In the genomic region with DNA sequence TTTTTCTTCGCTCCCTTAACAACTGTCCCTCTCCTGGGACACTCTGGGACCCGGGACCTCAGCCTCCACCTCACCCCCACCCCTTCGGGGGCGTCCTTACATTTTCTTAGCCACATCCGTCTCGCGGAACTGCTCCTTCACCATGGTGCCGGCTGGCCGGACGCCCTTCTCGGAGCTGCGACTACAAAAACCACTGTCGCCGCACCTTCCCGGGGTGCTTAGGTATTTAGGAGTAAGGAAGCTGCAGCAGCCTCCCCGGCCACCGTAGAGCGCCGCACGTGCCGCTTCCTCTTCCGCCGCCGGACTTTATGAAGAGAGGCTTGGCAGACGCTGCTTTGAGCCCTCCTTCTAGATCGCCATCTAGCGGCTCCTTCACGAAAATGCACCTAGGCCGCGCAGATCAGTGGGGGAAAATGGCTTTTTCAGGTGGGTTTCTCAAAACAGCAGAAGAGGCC, we compare ENCODE assay signal across 7 mouse cellular contexts. TPM values are rescaled to one million over a fixed set of nuclear protein-coding genes. Genes with fewer than 3 reads are reported as not detected.
DNase-seq lines count a peak whose midpoint lies in the region; ATAC-seq and TF ChIP-seq lines count a peak whose summit lies in the region.

A gene (minus strand): TSS at position 286 of the 455 bp plus-strand sequence.
A gene (plus strand): TSS at position 353 of the 455 bp plus-strand sequence.

- peak within 1 kb of the TSS; percentile 88 for H3K4me3 ChIP-seq in intestine, postnatal 0 days (ENCODE audit: low read depth, low read length)
- peak within 1 kb of the TSS; percentile 91 for H3K4me3 ChIP-seq in midbrain, embryonic 12.5 days
- peak within 1 kb of the TSS; percentile 97 for H3K4me3 ChIP-seq in small intestine, adult 2 months (ENCODE audit: low read depth, low read length)

- ATAC-seq in intestine, postnatal 0 days, result peak; percentile 75
- peak; percentile 47 for ATAC-seq in midbrain, embryonic 12.5 days (ENCODE audit: low FRiP score, low read depth)

- peak within 1 kb of the TSS; percentile 83 for H3K9ac ChIP-seq in intestine, postnatal 0 days (ENCODE audit: low read depth, low read length)
- peak within 1 kb of the TSS; percentile 80 for H3K9ac ChIP-seq in midbrain, embryonic 12.5 days (replicated peaks)

- H3K4me1 ChIP-seq in intestine, postnatal 0 days (replicated peaks; ENCODE audit: control insufficient read depth, insufficient read depth, low read length), result no peaks in the 10 kb centered on the region
- peaks cover 18% of the 10 kb centered on the region for H3K4me1 ChIP-seq in midbrain, embryonic 12.5 days
- H3K4me1 ChIP-seq in small intestine, adult 2 months (ENCODE audit: control insufficient read depth, insufficient read depth, insufficient read length, low read length), result peaks cover 13% of the 10 kb centered on the region; the same call in 1 of the 2 replicates

- peak within 1 kb of the TSS; percentile 80 for H3K4me2 ChIP-seq in intestine, postnatal 0 days (replicated peaks; ENCODE audit: low read depth)
- peak within 1 kb of the TSS; percentile 83 for H3K4me2 ChIP-seq in midbrain, embryonic 12.5 days (replicated peaks)

- TF ChIP-seq CTCF in intestine, postnatal 0 days (IDR thresholded peaks at IDR 0.05; ENCODE audit: low read depth), result peak; percentile 96
- peak; percentile 75; the same call in 1 of the 2 replicates for TF ChIP-seq CTCF in small intestine, adult 2 months (IDR thresholded peaks at IDR 0.05; ENCODE audit: extremely low read depth, insufficient read length, insufficient replicate concordance, low read depth, low read length)

- peak within 1 kb of the TSS; percentile 84 for H3K27ac ChIP-seq in intestine, postnatal 0 days (ENCODE audit: low read depth, low read length)
- no peak within 1 kb of the TSS for H3K27ac ChIP-seq in midbrain, embryonic 12.5 days (replicated peaks)
- peak within 1 kb of the TSS; percentile 25; the same call in 1 of the 2 replicates for H3K27ac ChIP-seq in small intestine, adult 2 months (ENCODE audit: insufficient read depth, low read depth, low read length)

- no peaks in the 10 kb centered on the region for H3K9me3 ChIP-seq in intestine, postnatal 0 days (ENCODE audit: control insufficient read depth)
- no peaks in the 10 kb centered on the region for H3K9me3 ChIP-seq in midbrain, embryonic 12.5 days

- intact Hi-C loops in left cerebral cortex, postnatal 4 days (cut with DNase I), result no loop called here

- peaks cover 23% of the 10 kb centered on the region for H3K36me3 ChIP-seq in intestine, postnatal 0 days (ENCODE audit: control insufficient read depth, insufficient read depth)
- H3K36me3 ChIP-seq in midbrain, embryonic 12.5 days, result peaks cover 27% of the 10 kb centered on the region
- H3K36me3 ChIP-seq in small intestine, adult 2 months (ENCODE audit: control insufficient read depth, insufficient read depth, low read length), result peaks cover 10% of the 10 kb centered on the region

- TF ChIP-seq POLR2A in small intestine, adult 2 months (IDR thresholded peaks at IDR 0.05; ENCODE audit: low read depth, low read length), result peak; percentile 29; the same call in 1 of the 2 replicates

- DNase-seq in adrenal gland, adult 8-10 months, result peak; percentile 88
- DNase-seq in embryo, embryonic 9.5 days (ENCODE audit: extremely low spot score), result peak; percentile 91
- peak; percentile 80 to 88 for DNase-seq in gastrocnemius, postnatal 4 days (ENCODE audit: low spot score in 2 of 2)
- peak; percentile 91 for DNase-seq in left cerebral cortex, postnatal 4 days

- under 1% methylated on average over 30 of the region's 30 CpGs for WGBS in intestine, postnatal 0 days
- under 1% methylated on average over 30 of the region's 30 CpGs for WGBS in midbrain, embryonic 12.5 days
- WGBS in small intestine, adult 2 months, result under 1% methylated on average over 30 of the region's 30 CpGs

- no peaks in the 10 kb centered on the region for H3K27me3 ChIP-seq in intestine, postnatal 0 days (replicated peaks; ENCODE audit: control insufficient read depth, insufficient read depth, low read length)
- no peaks in the 10 kb centered on the region for H3K27me3 ChIP-seq in midbrain, embryonic 12.5 days
- no peaks in the 10 kb centered on the region for H3K27me3 ChIP-seq in small intestine, adult 2 months (ENCODE audit: control insufficient read depth, insufficient read depth, low read length)

RNA-seq across cellular contexts. Expression of the first gene that starts in this region (rescaled TPM):
- 10 to 100 TPM; 18.7 to 27.7 (median 24.1) TPM for total RNA-seq in adrenal gland, adult 8-10 months (2022)
- total RNA-seq in gastrocnemius, postnatal 4 days (2021), result 10 to 100 TPM; 14.3 to 16.8 TPM
- polyA plus RNA-seq in intestine, postnatal 0 days (2015; fragmentation: Nextera tagmentation; extraction: Ambion mirVana), result 5.1 and 6.6 TPM in 2 replicates
- total RNA-seq in left cerebral cortex, postnatal 4 days (2021), result 10 to 100 TPM; 33.9 to 34.8 TPM
- 22.5 and 24.5 TPM in 2 replicates for polyA plus RNA-seq in midbrain, embryonic 12.5 days (2016; fragmentation: Nextera tagmentation; extraction: Ambion mirVana)
- 1.9 and 3.8 TPM in 2 replicates for polyA plus RNA-seq in small intestine, adult 2 months (2012; rRNA removed)

RNA-seq across cellular contexts. Expression of the second gene that starts in this region (rescaled TPM):
- 1,000 to 10,000 TPM; 1,357 to 1,834 (median 1,655) TPM for total RNA-seq in adrenal gland, adult 8-10 months (2022)
- 1,000 to 10,000 TPM; 1,547 to 1,580 TPM for total RNA-seq in gastrocnemius, postnatal 4 days (2021)
- 766 and 793 TPM in 2 replicates for polyA plus RNA-seq in intestine, postnatal 0 days (2015; fragmentation: Nextera tagmentation; extraction: Ambion mirVana)
- total RNA-seq in left cerebral cortex, postnatal 4 days (2021), result 1,000 to 10,000 TPM; 1,115 to 1,201 TPM
- polyA plus RNA-seq in midbrain, embryonic 12.5 days (2016; fragmentation: Nextera tagmentation; extraction: Ambion mirVana), result 901 and 946 TPM in 2 replicates
- 255 and 261 TPM in 2 replicates for polyA plus RNA-seq in small intestine, adult 2 months (2012; rRNA removed)
